Mouse (Mus musculus): ENCODE measurements around the gene Mus81.
A peak's percentile ranks its signal among the peaks of the same experiment; 100 is the strongest.

The Mus81 gene

DNA sequence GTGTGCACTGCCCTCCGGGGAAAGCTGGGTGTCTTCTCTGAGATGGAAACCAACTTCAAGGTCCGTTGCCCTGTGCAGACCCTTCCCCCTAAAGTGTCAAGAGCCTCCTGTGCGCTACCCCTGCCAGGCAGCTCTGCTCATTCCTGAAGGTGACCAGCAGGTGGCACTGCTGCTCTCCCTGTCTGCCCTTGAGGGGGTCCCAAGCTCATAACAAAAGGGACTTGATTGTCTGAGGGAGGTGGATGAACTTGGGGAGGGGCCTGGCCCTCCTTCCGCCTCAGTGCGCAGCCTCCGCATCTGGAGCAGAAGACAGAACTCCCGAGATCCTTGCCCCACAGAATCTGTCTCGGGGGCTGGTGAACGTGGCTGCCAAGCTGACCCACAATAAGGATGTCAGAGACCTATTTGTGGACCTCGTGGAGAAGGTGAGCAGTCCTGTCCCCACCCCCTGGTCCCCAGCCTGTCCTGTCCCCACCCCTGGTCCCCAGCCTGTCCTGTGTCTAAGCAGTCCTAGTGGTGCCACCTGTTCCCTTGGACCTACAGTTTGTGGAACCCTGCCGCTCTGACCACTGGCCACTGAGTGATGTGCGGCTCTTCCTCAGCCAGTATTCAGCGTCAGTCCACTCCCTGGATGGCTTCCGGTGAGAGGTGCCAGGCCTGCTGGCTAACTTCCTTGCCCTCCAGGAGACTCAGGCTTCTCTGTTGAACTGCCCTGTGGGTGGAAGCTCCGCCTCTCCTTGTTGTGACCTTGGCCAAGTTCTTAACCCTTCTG, 24.2 kb downstream of the Mus81 start:
- no peak for TF ChIP-seq GATA4 (IDR thresholded peaks at IDR 0.05; ENCODE audit: insufficient replicate concordance, low read length)

DNA sequence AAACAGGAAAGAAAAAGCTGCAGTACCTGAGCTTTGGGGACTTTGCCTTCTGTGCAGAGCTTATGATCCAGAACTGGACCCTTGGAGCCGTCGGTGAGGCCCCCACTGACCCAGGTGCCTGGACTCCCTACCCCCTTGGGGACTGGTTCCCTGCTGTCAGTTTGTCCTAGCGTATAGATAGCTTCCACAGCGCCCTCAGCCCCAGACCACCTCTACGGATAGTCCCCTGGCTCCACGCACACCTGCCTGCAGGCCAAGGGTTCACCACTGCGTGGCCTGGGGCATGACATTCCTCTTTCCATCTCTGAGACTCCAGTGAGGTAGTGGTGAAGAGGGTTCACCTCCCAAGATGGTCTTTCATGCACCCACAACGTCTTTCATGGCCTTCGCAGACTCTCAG, 25.0 kb downstream of the Mus81 start:
- TF ChIP-seq GATA4 (IDR thresholded peaks at IDR 0.05; ENCODE audit: insufficient replicate concordance, low read length): no peak

DNA sequence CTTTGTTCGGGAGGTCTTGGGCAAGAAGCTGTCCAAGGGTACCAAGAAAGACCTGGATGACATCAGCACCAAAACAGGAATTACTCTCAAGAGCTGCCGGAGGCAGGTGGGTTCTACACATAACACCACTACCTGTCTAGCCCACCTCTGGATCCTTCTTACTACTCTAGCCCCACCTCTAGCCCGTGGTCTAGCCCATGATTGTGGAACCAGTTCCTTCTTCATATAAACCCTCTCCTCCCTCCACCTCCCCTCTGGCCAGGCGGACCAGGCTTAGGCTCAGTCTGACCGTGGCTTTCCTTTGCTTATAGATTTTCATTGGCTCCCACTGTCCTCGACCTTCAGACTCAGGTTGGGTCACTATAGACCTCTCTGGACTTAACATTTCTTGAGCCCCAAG, 26.8 kb downstream of the Mus81 start:
- TF ChIP-seq GATA4 (IDR thresholded peaks at IDR 0.05; ENCODE audit: insufficient replicate concordance, low read length): no peak

- peak; percentile 34; the same call in 1 of the 2 replicates for TF ChIP-seq GATA4 (IDR thresholded peaks at IDR 0.05; ENCODE audit: insufficient replicate concordance, low read length)
These were observed 27.7 kb downstream of the Mus81 start, which contains the start of gene Fibp for GRCm38 (mm10) chr19:5460465-5460911. Gene Fibp, plus strand, starts transcription at chr19:5460615.

DNA sequence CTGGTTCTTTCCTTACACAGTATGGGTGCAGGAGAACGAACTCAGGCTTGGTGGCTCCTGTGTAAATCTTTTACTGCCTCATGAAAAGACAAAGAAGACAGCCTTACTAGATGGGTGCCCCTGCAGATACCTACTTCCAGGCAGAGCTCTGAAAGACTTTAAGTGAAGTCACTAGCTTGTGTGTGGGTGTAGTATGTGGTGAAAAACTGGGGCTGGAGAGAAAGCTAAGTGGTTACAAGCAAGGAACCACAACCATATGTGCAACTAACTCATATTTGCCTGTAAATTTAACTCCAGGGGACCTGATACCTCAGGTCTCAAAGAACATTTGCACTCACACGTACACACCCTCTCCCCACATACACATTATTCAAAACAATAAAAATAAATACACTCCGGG, 28.3 kb downstream of the Mus81 start:
- TF ChIP-seq GATA4 (IDR thresholded peaks at IDR 0.05; ENCODE audit: insufficient replicate concordance, low read length): no peak

- TF ChIP-seq GATA4 (IDR thresholded peaks at IDR 0.05; ENCODE audit: insufficient replicate concordance, low read length): no peak
These were observed 29.2 kb downstream of the Mus81 start for GRCm38 (mm10) chr19:5459019-5459418.

DNA sequence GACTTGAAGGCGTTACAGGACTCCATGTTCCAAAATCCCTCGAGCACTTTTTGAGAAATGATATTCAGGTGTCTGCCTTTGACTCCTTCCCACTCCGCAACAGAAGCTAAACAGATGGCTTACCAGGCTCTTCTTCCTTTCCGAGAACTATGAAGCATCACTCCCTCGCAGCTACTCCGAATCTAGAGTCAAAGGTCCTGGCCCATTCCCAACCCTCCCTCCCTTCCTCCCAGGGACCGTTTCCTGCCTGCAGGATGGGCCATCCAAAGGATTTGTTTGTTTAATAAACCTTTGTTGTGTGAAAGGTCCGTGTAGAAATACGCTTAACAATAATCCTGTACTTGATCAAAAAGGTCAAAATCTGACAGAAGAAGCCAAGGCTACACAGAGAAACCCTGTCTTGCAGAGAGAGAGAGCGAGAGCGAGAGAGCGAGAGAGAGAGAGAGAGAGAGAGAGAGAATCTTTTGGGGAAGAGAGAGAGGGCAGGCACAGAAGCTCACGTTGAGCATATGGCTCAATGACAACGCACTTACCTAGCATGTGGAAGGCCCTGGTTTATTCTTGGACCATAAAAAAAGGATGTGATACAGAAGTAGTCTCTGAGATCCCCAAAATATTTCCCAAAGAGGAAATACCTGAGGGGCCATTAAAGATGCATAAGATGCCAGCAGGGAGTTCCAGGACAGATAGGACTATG, 30.3 kb downstream of the Mus81 start, which contains the start of gene Ccdc85b:
Ccdc85b (minus strand) TSS at position 149 of the 697 bp plus-strand sequence.
- TF ChIP-seq GATA4 (IDR thresholded peaks at IDR 0.05; ENCODE audit: insufficient replicate concordance, low read length): no peak; the same call in 1 of the 2 replicates

- TF ChIP-seq GATA4 (IDR thresholded peaks at IDR 0.05; ENCODE audit: insufficient replicate concordance, low read length): no peak
These were observed 31.1 kb downstream of the Mus81 start for GRCm38 (mm10) chr19:5456922-5457745.

DNA sequence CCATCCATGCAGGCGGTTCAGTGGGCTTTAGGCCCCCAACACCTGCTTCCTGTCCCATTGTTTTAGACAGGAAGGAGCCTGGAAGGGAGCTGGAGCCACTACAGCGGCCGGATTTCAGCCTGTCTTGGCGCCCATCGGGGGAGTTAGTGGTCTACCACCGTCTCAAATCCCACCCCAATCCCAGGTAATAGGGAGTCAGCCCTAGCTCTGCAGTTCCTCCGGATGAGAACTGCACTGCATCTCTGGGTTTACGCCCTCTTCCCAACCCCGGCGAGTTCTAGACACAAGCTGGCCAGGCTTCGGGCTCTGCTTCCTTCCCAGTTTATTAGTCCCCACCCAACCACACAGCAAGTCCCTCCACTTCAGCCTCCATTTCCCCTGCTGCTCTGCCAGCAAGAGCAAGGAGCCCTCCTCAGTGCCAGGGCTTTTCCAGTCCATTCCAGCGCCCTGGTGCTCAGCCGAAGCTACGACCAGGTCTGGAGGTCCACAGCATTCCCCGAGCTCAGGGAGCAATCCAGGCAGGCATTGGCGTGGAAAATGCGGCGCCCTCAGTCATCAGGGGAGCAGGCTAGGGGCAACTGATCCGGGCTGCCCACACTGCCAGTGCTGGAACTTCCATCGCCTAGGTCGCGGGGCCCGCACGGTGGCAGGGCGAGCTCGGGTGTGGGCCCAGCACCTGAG, 31.8 kb downstream of the Mus81 start:
- no peak for TF ChIP-seq GATA4 (IDR thresholded peaks at IDR 0.05; ENCODE audit: insufficient replicate concordance, low read length)

DNA sequence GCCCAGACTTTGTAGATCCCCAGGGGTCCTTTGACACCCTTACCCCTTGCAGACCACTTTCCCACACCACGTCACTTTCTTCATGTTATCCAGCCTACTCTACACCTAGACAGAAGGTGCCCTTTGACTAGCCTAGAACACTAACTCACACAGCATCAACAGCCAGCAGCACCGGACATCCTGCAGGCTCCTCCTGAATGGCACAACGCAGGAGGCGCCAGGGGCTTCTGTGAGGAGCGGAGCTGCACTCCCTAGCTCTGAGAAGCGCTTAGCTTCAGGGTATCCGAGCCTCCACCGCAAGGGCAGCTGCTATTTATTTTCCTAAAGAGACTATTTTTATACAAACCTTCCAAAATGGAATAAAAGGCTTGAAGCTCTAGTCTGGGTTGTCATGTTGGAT, 32.6 kb downstream of the Mus81 start:
- TF ChIP-seq GATA4 (IDR thresholded peaks at IDR 0.05; ENCODE audit: insufficient replicate concordance, low read length): no peak

- TF ChIP-seq GATA4 (IDR thresholded peaks at IDR 0.05; ENCODE audit: insufficient replicate concordance, low read length): no peak
These were observed 33.2 kb downstream of the Mus81 start for GRCm38 (mm10) chr19:5455037-5455436.

- no peak for TF ChIP-seq GATA4 (IDR thresholded peaks at IDR 0.05; ENCODE audit: insufficient replicate concordance, low read length)
These were observed 36.4 kb downstream of the Mus81 start for GRCm38 (mm10) chr19:5451766-5452165.

GRCm38 (mm10) chr19:5449673-5450072, 38.5 kb downstream of the Mus81 start:
- no peak for TF ChIP-seq GATA4 (IDR thresholded peaks at IDR 0.05; ENCODE audit: insufficient replicate concordance, low read length)

DNA sequence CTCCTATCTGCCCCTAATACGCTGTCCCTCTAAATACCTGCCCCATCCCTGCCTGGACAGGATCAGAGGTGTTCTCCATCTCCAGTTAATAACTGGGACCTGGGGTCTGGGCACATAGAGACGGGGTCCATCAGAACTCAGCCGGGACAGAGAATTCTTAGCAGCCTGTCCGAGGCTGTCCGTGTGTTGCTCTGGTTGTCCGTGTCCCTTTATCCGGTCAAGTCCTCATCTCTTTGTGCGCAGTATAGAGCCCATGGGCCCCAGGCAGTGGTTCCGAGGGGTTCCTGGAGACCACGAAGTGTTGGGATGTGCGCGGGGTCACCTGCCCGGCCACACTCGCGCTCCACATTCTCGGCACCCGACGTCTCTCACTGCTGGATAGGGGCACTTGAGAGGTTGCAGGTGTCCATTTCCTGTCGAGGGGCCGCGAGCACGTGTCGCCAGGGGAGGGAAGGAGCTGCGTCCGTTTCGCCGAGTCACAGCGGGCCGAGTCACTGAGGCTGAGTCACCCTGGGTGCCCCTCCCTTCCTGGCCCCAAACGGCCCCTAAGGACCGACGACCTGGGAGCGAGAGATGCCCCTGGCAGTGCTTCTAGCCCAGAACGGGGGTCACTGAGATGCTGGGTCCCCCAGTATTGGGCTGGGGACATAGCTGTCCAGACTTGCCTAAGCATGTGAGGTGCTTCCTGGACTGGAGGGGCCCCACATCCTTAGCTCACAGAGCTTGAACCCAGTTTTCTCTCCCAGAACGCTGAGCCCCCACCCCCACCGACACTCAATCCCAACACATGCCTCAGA, 39.6 kb downstream of the Mus81 start:
- no peak for TF ChIP-seq GATA4 (IDR thresholded peaks at IDR 0.05; ENCODE audit: insufficient replicate concordance, low read length)
